Mouse (Mus musculus): ENCODE data around the gene Cacna1b. TPM values are rescaled to one million over a fixed set of nuclear protein-coding genes. Genes with fewer than 3 reads are reported as not detected.

The Cacna1b gene
- polyA plus RNA-seq, 1 experiment, result 0.06 TPM

GRCm38 (mm10) chr2:24805621-24806020 lies 42.7 kb upstream of the Cacna1b start:
- no peak for TF ChIP-seq MYOG (IDR thresholded peaks at IDR 0.05; ENCODE audit: control insufficient read depth in 1 of 3, insufficient read depth in 1 of 3, insufficient read length in 2 of 3, low read depth in 2 of 3)
- TF ChIP-seq POLR2AphosphoS2 (IDR thresholded peaks at IDR 0.05; ENCODE audit: insufficient read length, low read depth), result no peak
- no peak for TF ChIP-seq MYOD1 (IDR thresholded peaks at IDR 0.05; ENCODE audit: control insufficient read depth in 1 of 3, insufficient read length in 2 of 3, low read depth in 2 of 3)
- TF ChIP-seq CEBPB (IDR thresholded peaks at IDR 0.05; ENCODE audit: insufficient read depth, poor library complexity, severe bottlenecking), result no peak
- no peak for TF ChIP-seq TCF3 (IDR thresholded peaks at IDR 0.05; ENCODE audit: insufficient read length, low read depth)
- no peak for TF ChIP-seq SRF (IDR thresholded peaks at IDR 0.05; ENCODE audit: control insufficient read depth, insufficient read length, low read depth)
- no peak for TF ChIP-seq E2F4 (IDR thresholded peaks at IDR 0.05; ENCODE audit: insufficient read depth)
- TF ChIP-seq POLR2A (IDR thresholded peaks at IDR 0.05; ENCODE audit: insufficient read length, low read depth), result no peak
- TF ChIP-seq REST (IDR thresholded peaks at IDR 0.05; ENCODE audit: insufficient read depth, insufficient read length), result no peak
- TF ChIP-seq USF1 (IDR thresholded peaks at IDR 0.05; ENCODE audit: low read depth), result no peak
- no peak for TF ChIP-seq MAX (IDR thresholded peaks at IDR 0.05; ENCODE audit: low read depth)
- no peak for TF ChIP-seq TCF12 (IDR thresholded peaks at IDR 0.05; ENCODE audit: insufficient read depth, poor library complexity, severe bottlenecking)
- no peaks in the 10 kb centered on the region for H3K79me2 ChIP-seq (ENCODE audit: control insufficient read depth, insufficient read depth)
- peaks cover 60% of the 10 kb centered on the region for H3K36me3 ChIP-seq (ENCODE audit: control insufficient read depth, insufficient read depth)
- H3ac ChIP-seq (ENCODE audit: control insufficient read depth, insufficient read length), result no peak overlapping the region
- H3K4me3 ChIP-seq, result no peak overlapping the region
- no peak overlapping the region for H3K4me2 ChIP-seq (ENCODE audit: low read depth)
- H3K27me3 ChIP-seq (ENCODE audit: control insufficient read depth, insufficient read depth, insufficient read length), result no peaks in the 10 kb centered on the region

GRCm38 (mm10) chr2:24796833-24797457 lies 34.0 kb upstream of the Cacna1b start:
- Histone ChIP-seq H3K4me3 (no peak overlapping the region), H3K4me2 (ENCODE audit: low read depth) (no peak overlapping the region), H3K27me3 (ENCODE audit: control insufficient read depth, insufficient read depth, insufficient read length) (no peaks in the 10 kb centered on the region), H3K79me2 (ENCODE audit: control insufficient read depth, insufficient read depth) (no peaks in the 10 kb centered on the region), H3ac (ENCODE audit: control insufficient read depth, insufficient read length) (no peak overlapping the region), H3K36me3 (ENCODE audit: control insufficient read depth, insufficient read depth) (peaks cover 47% of the 10 kb centered on the region)
- TF ChIP-seq CEBPB (IDR thresholded peaks at IDR 0.05; ENCODE audit: insufficient read depth, poor library complexity, severe bottlenecking), result no peak
- no peak for TF ChIP-seq REST (IDR thresholded peaks at IDR 0.05; ENCODE audit: insufficient read depth, insufficient read length)
- TF ChIP-seq USF1 (IDR thresholded peaks at IDR 0.05; ENCODE audit: low read depth), result no peak
- TF ChIP-seq MYOD1 (IDR thresholded peaks at IDR 0.05; ENCODE audit: control insufficient read depth in 1 of 3, insufficient read length in 2 of 3, low read depth in 2 of 3), result no peak
- no peak for TF ChIP-seq MYOG (IDR thresholded peaks at IDR 0.05; ENCODE audit: control insufficient read depth in 1 of 3, insufficient read depth in 1 of 3, insufficient read length in 2 of 3, low read depth in 2 of 3)
- no peak for TF ChIP-seq MAX (IDR thresholded peaks at IDR 0.05; ENCODE audit: low read depth)
- no peak for TF ChIP-seq POLR2A (IDR thresholded peaks at IDR 0.05; ENCODE audit: insufficient read length, low read depth)
- no peak for TF ChIP-seq TCF3 (IDR thresholded peaks at IDR 0.05; ENCODE audit: insufficient read length, low read depth)
- no peak for TF ChIP-seq SRF (IDR thresholded peaks at IDR 0.05; ENCODE audit: control insufficient read depth, insufficient read length, low read depth)
- no peak for TF ChIP-seq E2F4 (IDR thresholded peaks at IDR 0.05; ENCODE audit: insufficient read depth)

GRCm38 (mm10) chr2:24787250-24787649 lies 24.3 kb upstream of the Cacna1b start:
- no peak overlapping the region for H3K4me3 ChIP-seq
- H3K27me3 ChIP-seq (ENCODE audit: control insufficient read depth, insufficient read depth, insufficient read length), result no peaks in the 10 kb centered on the region
- no peak for TF ChIP-seq TCF12 (IDR thresholded peaks at IDR 0.05; ENCODE audit: insufficient read depth, poor library complexity, severe bottlenecking)

GRCm38 (mm10) chr2:24781253-24781652 lies 18.3 kb upstream of the Cacna1b start:
- no peaks in the 10 kb centered on the region for H3K36me3 ChIP-seq (ENCODE audit: control insufficient read depth, insufficient read depth)
- H3K4me2 ChIP-seq (ENCODE audit: low read depth), result no peak overlapping the region
- H3ac ChIP-seq (ENCODE audit: control insufficient read depth, insufficient read length), result no peak overlapping the region
- no peak overlapping the region for H3K4me3 ChIP-seq
- peaks cover 5% of the 10 kb centered on the region for H3K27me3 ChIP-seq (ENCODE audit: control insufficient read depth, insufficient read depth, insufficient read length)
- TF ChIP-seq TCF12 (IDR thresholded peaks at IDR 0.05; ENCODE audit: insufficient read depth, poor library complexity, severe bottlenecking) (no peak), TCF3 (IDR thresholded peaks at IDR 0.05; ENCODE audit: insufficient read length, low read depth) (no peak), REST (IDR thresholded peaks at IDR 0.05; ENCODE audit: insufficient read depth, insufficient read length) (no peak), MYOD1 (IDR thresholded peaks at IDR 0.05; ENCODE audit: control insufficient read depth in 1 of 3, insufficient read length in 2 of 3, low read depth in 2 of 3) (no peak), POLR2A (IDR thresholded peaks at IDR 0.05; ENCODE audit: insufficient read length, low read depth) (no peak), USF1 (IDR thresholded peaks at IDR 0.05; ENCODE audit: low read depth) (no peak), SRF (IDR thresholded peaks at IDR 0.05; ENCODE audit: control insufficient read depth, insufficient read length, low read depth) (no peak), POLR2AphosphoS2 (IDR thresholded peaks at IDR 0.05; ENCODE audit: insufficient read length, low read depth) (no peak), E2F4 (IDR thresholded peaks at IDR 0.05; ENCODE audit: insufficient read depth) (no peak), CEBPB (IDR thresholded peaks at IDR 0.05; ENCODE audit: insufficient read depth, poor library complexity, severe bottlenecking) (no peak), MAX (IDR thresholded peaks at IDR 0.05; ENCODE audit: low read depth) (no peak), MYOG (IDR thresholded peaks at IDR 0.05; ENCODE audit: control insufficient read depth in 1 of 3, insufficient read depth in 1 of 3, insufficient read length in 2 of 3, low read depth in 2 of 3) (no peak)
- H3K79me2 ChIP-seq (ENCODE audit: control insufficient read depth, insufficient read depth), result no peaks in the 10 kb centered on the region

More at GRCm38 (mm10) chr2:24787250-24787649, 24.3 kb upstream of the Cacna1b start:
- Histone ChIP-seq H3K36me3 (ENCODE audit: control insufficient read depth, insufficient read depth) (no peaks in the 10 kb centered on the region), H3ac (ENCODE audit: control insufficient read depth, insufficient read length) (no peak overlapping the region), H3K79me2 (ENCODE audit: control insufficient read depth, insufficient read depth) (no peaks in the 10 kb centered on the region), H3K4me2 (ENCODE audit: low read depth) (no peak overlapping the region)

- Histone ChIP-seq H3ac (ENCODE audit: control insufficient read depth, insufficient read length) (no peak overlapping the region), H3K4me3 (no peak overlapping the region), H3K79me2 (ENCODE audit: control insufficient read depth, insufficient read depth) (no peaks in the 10 kb centered on the region), H3K27me3 (ENCODE audit: control insufficient read depth, insufficient read depth, insufficient read length) (peaks cover 10% of the 10 kb centered on the region), H3K4me2 (ENCODE audit: low read depth) (no peak overlapping the region), H3K36me3 (ENCODE audit: control insufficient read depth, insufficient read depth) (no peaks in the 10 kb centered on the region)
- TF ChIP-seq MAX (IDR thresholded peaks at IDR 0.05; ENCODE audit: low read depth) (no peak), REST (IDR thresholded peaks at IDR 0.05; ENCODE audit: insufficient read depth, insufficient read length) (no peak), POLR2A (IDR thresholded peaks at IDR 0.05; ENCODE audit: insufficient read length, low read depth) (no peak), E2F4 (IDR thresholded peaks at IDR 0.05; ENCODE audit: insufficient read depth) (no peak), SRF (IDR thresholded peaks at IDR 0.05; ENCODE audit: control insufficient read depth, insufficient read length, low read depth) (no peak), MYOG (IDR thresholded peaks at IDR 0.05; ENCODE audit: control insufficient read depth in 1 of 3, insufficient read depth in 1 of 3, insufficient read length in 2 of 3, low read depth in 2 of 3) (no peak)
Measured at GRCm38 (mm10) chr2:24776831-24777230, 13.9 kb upstream of the Cacna1b start.
